Mouse (Mus musculus): ENCODE data around the gene Sult1d1. TPM values are rescaled to one million over a fixed set of nuclear protein-coding genes. Genes with fewer than 3 reads are reported as not detected.

Gene Sult1d1
- not detected in 2 replicates for polyA plus RNA-seq (2014; fragmentation: Nextera tagmentation; extraction: Ambion mirVana)

DNA sequence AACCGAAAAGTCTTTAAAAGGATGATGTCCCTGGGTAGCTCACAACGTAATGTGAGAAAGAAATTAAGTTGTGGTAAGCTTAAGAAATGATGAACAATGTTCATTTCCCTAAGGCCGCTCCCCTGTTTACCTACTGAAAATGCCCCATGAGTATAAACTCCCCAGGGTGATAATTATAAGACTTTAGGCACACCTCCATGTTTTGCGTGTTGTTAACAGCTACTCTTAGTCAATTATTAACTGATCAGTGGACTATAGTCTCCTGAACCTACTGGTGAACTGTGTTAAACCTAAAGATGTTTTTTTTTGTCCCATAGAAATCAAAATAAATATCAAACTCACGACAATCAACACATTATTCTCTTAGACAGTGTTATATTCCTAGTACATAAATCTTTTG is at the start of gene Sult1d1:
Gene Sult1d1, minus strand, starts transcription at position 183 of the 400 bp plus-strand sequence.
- WGBS = 79% methylated on average over 5 of the region's 5 CpGs
- no peak for DNase-seq (ENCODE audit: low spot score)
- Histone ChIP-seq H3K4me2 (replicated peaks) (no peak within 1 kb of the TSS), H3K9ac (no peak within 1 kb of the TSS), H3K36me3 (replicated peaks; ENCODE audit: control insufficient read depth, insufficient read depth) (no peaks in the 10 kb centered on the region), H3K4me3 (replicated peaks; ENCODE audit: low read length) (no peak within 1 kb of the TSS), H3K4me1 (replicated peaks; ENCODE audit: control insufficient read depth, insufficient read depth, low read length) (no peaks in the 10 kb centered on the region), H3K27ac (no peak within 1 kb of the TSS), H3K9me3 (ENCODE audit: control insufficient read depth, low read length) (no peaks in the 10 kb centered on the region), H3K27me3 (ENCODE audit: control insufficient read depth, insufficient read depth, low read length) (no peaks in the 10 kb centered on the region)
- no peak for ATAC-seq (ENCODE audit: low FRiP score)

DNA sequence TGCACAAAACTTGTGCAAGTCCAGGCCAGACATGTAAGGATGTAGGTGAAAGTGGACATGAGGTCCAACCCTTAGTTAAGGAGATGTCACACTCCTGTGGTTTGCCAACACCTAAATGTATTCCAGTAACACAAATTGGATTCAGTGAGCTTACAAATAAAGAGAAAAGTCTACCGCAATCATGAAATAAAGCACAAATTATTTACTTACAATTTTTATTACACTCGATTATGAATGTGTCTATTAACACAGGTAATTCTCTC is 46.2 kb upstream of the Sult1d1 start:
- 96% methylated on average over 2 of the region's 2 CpGs for WGBS
- H3K27me3 ChIP-seq (ENCODE audit: control insufficient read depth, insufficient read depth, low read length) = no peaks in the 10 kb centered on the region
- H3K36me3 ChIP-seq (replicated peaks; ENCODE audit: control insufficient read depth, insufficient read depth) = no peaks in the 10 kb centered on the region
- no peaks in the 10 kb centered on the region for H3K9me3 ChIP-seq (ENCODE audit: control insufficient read depth, low read length)
- DNase-seq (ENCODE audit: low spot score) = no peak
- no peak for ATAC-seq (ENCODE audit: low FRiP score)
- no peak overlapping the region for H3K27ac ChIP-seq
- no peak overlapping the region for H3K4me2 ChIP-seq (replicated peaks)
- H3K9ac ChIP-seq = no peak overlapping the region
- no peaks in the 10 kb centered on the region for H3K4me1 ChIP-seq (replicated peaks; ENCODE audit: control insufficient read depth, insufficient read depth, low read length)
- H3K4me3 ChIP-seq (replicated peaks; ENCODE audit: low read length) = no peak overlapping the region

DNA sequence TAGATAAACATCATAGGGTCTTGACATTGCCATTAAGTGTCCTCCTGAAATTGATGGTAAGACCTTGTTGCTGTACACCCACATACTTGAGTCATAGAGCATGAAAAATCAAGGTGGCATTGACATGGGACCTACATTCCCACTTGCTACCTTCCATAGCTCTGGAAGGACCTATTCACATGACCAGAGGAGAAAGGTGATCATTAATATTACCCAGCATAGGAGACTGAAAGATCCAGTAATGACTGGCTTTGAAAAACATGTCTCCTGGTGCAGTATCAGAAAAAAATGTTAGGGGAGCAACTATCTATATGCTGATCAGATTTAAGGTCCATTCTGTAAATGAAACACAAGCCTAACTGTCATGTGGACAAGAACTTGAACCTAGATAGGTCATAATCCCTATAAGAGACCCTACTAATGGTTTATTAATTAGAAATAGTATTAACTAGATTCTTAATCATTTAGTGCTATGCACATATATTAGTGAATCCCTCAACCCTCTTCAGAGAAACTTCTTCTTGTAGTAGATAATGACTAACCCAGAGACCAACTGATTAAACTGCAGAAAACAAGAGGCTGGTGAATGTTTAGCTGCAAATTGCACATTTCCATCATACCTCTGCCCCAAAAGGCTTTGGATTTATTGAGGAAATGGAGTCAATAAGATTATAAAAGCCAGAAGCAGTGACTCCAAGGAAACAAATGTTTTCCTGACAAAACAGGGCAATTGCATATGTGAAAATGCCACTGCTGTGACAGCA is 45.7 kb upstream of the Sult1d1 start:
- Histone ChIP-seq H3K27me3 (ENCODE audit: control insufficient read depth, insufficient read depth, low read length) (no peaks in the 10 kb centered on the region), H3K4me3 (replicated peaks; ENCODE audit: low read length) (no peak overlapping the region), H3K27ac (no peak overlapping the region), H3K4me2 (replicated peaks) (no peak overlapping the region), H3K36me3 (replicated peaks; ENCODE audit: control insufficient read depth, insufficient read depth) (no peaks in the 10 kb centered on the region), H3K4me1 (replicated peaks; ENCODE audit: control insufficient read depth, insufficient read depth, low read length) (no peaks in the 10 kb centered on the region), H3K9ac (no peak overlapping the region), H3K9me3 (ENCODE audit: control insufficient read depth, low read length) (no peaks in the 10 kb centered on the region)
- DNase-seq (ENCODE audit: low spot score) (no peak), ATAC-seq (ENCODE audit: low FRiP score) (no peak)

DNA sequence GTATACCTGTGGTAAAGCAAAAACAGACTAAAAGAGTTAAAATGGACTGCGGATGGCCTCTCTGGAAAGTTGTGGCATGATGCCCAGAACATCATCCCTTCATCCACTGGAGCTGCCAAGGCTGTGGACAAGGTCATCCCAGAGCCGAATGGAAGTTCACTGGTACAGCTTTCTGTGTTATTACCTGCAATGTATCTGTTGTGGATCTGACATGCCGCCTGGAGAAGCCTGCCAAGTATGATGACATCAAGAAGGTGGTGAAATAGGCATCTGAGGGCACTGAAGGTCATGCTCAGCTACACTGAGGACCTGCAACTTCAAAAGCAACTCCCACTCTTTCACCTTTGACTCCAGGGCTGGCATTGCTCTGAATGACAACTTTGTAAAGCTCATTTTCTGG is 32.2 kb upstream of the Sult1d1 start:
- no peak overlapping the region for H3K4me2 ChIP-seq (replicated peaks)
- no peak for DNase-seq (ENCODE audit: low spot score)
- H3K4me1 ChIP-seq (replicated peaks; ENCODE audit: control insufficient read depth, insufficient read depth, low read length) = no peaks in the 10 kb centered on the region
- no peaks in the 10 kb centered on the region for H3K27me3 ChIP-seq (ENCODE audit: control insufficient read depth, insufficient read depth, low read length)
- no peak overlapping the region for H3K4me3 ChIP-seq (replicated peaks; ENCODE audit: low read length)
- no peak for ATAC-seq (ENCODE audit: low FRiP score)
- H3K9ac ChIP-seq = no peak overlapping the region
- H3K36me3 ChIP-seq (replicated peaks; ENCODE audit: control insufficient read depth, insufficient read depth) = no peaks in the 10 kb centered on the region
- 72% methylated on average over 3 of the region's 3 CpGs for WGBS
- no peaks in the 10 kb centered on the region for H3K9me3 ChIP-seq (ENCODE audit: control insufficient read depth, low read length)
- H3K27ac ChIP-seq = no peak overlapping the region

DNA sequence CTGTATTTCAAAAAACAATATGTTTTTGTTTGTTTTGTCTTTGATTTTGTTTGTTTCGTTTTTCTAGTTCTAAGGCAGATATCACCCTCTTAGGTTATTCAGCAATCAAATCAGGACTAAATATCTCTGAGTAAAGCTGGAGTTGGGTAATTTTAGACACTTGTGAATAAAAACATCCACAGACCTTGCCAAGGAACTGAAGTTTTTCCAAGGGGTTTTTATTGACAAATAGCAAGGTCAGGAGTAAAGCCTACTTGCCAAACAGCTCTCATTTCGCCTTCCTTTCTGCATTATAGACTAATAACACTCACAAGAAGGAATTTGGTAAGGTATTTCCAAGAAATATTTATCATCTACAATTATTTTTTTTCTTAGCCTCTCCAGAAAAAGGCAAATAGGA is 29.1 kb upstream of the Sult1d1 start:
- no peaks in the 10 kb centered on the region for H3K9me3 ChIP-seq (ENCODE audit: control insufficient read depth, low read length)
- no peak overlapping the region for H3K27ac ChIP-seq
- DNase-seq (ENCODE audit: low spot score) = no peak
- H3K27me3 ChIP-seq (ENCODE audit: control insufficient read depth, insufficient read depth, low read length) = no peaks in the 10 kb centered on the region
- no peak overlapping the region for H3K4me3 ChIP-seq (replicated peaks; ENCODE audit: low read length)
- H3K9ac ChIP-seq = no peak overlapping the region
- no peaks in the 10 kb centered on the region for H3K36me3 ChIP-seq (replicated peaks; ENCODE audit: control insufficient read depth, insufficient read depth)
- H3K4me2 ChIP-seq (replicated peaks) = no peak overlapping the region
- ATAC-seq (ENCODE audit: low FRiP score) = no peak
- no peaks in the 10 kb centered on the region for H3K4me1 ChIP-seq (replicated peaks; ENCODE audit: control insufficient read depth, insufficient read depth, low read length)
- WGBS = 83% methylated on average over 2 of the region's 2 CpGs

DNA sequence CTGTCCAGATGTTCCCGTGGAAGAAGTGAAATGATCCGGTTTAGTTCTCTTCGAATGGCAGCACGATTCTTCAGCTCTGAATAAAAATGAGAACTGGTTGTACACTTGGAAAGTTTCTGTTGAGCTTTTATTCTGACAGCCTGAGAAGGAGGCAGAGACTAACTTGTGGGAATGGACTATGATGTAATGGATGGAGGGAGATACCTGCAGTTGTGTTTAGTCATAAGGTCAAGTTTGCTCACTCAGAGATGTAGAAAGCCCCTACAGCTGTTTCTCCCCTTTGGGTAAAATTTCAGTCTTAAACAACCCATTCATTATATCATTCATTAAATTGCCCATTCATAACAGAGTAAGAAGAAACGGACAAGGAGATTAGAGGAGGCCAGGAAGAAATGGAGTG is 22.7 kb upstream of the Sult1d1 start, which contains the start of gene Sult1e1:
Gene Sult1e1, minus strand, starts transcription at position 101 of the 400 bp plus-strand sequence.
- 86% methylated on average over 5 of the region's 5 CpGs for whole genome bisulfite sequencing
- Histone ChIP-seq H3K4me1 (replicated peaks; ENCODE audit: control insufficient read depth, insufficient read depth, low read length) (no peaks in the 10 kb centered on the region), H3K4me3 (replicated peaks; ENCODE audit: low read length) (no peak within 1 kb of the TSS), H3K9me3 (ENCODE audit: control insufficient read depth, low read length) (no peaks in the 10 kb centered on the region), H3K36me3 (replicated peaks; ENCODE audit: control insufficient read depth, insufficient read depth) (no peaks in the 10 kb centered on the region), H3K9ac (no peak within 1 kb of the TSS), H3K27ac (no peak within 1 kb of the TSS), H3K4me2 (replicated peaks) (no peak within 1 kb of the TSS), H3K27me3 (ENCODE audit: control insufficient read depth, insufficient read depth, low read length) (no peaks in the 10 kb centered on the region)
- ATAC-seq (ENCODE audit: low FRiP score) (no peak), DNase-seq (ENCODE audit: low spot score) (no peak)

DNA sequence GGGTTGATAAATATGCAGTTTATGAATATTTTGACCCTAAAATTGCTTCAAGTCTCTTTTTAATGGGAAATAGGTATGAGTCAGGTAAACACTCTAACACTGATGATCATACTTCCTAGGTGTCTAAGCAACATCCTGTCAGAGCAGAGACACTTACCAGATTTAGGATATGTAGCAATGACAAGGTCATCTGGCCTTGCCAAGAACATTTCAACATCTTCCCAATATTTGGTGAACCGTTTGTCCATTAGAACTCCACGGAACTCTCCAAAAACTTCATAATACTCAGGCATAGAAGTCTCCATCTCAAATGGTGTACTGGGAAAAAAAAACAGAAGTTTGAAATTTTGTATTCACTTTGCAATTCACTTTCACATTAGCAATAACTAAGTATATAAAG is 21.1 kb upstream of the Sult1d1 start:
- DNase-seq (ENCODE audit: low spot score) = no peak
- no peak overlapping the region for H3K27ac ChIP-seq
- no peaks in the 10 kb centered on the region for H3K4me1 ChIP-seq (replicated peaks; ENCODE audit: control insufficient read depth, insufficient read depth, low read length)

DNA sequence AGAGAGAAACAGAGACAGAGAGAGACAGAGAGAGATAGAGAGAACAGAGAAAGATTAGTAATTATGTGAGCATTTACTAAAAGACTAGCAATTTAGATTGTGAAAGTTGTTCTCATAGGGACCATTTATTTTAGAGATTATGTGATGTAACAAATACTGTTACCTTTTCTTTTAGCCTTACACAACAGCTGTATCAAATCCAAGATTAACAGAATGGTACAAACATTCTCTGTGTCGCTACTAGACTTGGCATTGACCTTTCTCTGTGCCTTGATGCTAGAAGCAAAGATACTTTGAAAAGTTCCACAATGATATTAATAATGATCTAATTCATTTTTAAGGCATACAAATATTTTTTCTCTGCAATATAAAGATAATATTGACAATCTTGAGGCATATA is 11.6 kb upstream of the Sult1d1 start:
- Histone ChIP-seq H3K4me2 (replicated peaks) (no peak overlapping the region), H3K27me3 (ENCODE audit: control insufficient read depth, insufficient read depth, low read length) (no peaks in the 10 kb centered on the region), H3K9ac (no peak overlapping the region), H3K27ac (no peak overlapping the region), H3K36me3 (replicated peaks; ENCODE audit: control insufficient read depth, insufficient read depth) (no peaks in the 10 kb centered on the region), H3K4me3 (replicated peaks; ENCODE audit: low read length) (no peak overlapping the region), H3K4me1 (replicated peaks; ENCODE audit: control insufficient read depth, insufficient read depth, low read length) (no peaks in the 10 kb centered on the region), H3K9me3 (ENCODE audit: control insufficient read depth, low read length) (no peaks in the 10 kb centered on the region)
- DNase-seq (ENCODE audit: low spot score) (no peak), ATAC-seq (ENCODE audit: low FRiP score) (no peak)
- 86% methylated on average over 1 of the region's 1 CpGs for WGBS

More for the DNA sequence above, 21.1 kb upstream of the Sult1d1 start:
- WGBS = 86% methylated on average over 2 of the region's 2 CpGs
- Histone ChIP-seq H3K27me3 (ENCODE audit: control insufficient read depth, insufficient read depth, low read length) (no peaks in the 10 kb centered on the region), H3K4me2 (replicated peaks) (no peak overlapping the region), H3K36me3 (replicated peaks; ENCODE audit: control insufficient read depth, insufficient read depth) (no peaks in the 10 kb centered on the region), H3K4me3 (replicated peaks; ENCODE audit: low read length) (no peak overlapping the region), H3K9ac (no peak overlapping the region), H3K9me3 (ENCODE audit: control insufficient read depth, low read length) (no peaks in the 10 kb centered on the region)
- no peak for ATAC-seq (ENCODE audit: low FRiP score)

DNA sequence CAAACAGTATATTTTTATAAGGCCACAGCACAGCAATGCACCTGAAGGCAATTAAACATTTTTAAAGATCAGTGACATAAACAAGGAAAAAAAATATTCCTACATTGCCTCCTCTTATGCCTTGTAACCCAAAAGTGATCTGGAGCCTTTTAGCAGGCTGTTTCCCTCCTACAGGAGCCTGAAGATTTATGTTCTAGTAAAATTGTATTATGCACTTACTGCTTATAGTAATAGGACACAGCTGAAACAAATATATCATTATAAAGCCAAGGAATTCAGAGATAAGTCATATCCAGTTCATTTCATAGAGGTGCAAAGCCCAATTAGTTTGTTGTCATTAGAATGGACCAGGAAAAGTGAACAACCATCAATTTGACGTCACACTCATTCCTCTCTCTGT is 5.3 kb upstream of the Sult1d1 start:
- no peaks in the 10 kb centered on the region for H3K27me3 ChIP-seq (ENCODE audit: control insufficient read depth, insufficient read depth, low read length)
- no peak overlapping the region for H3K27ac ChIP-seq
- no peak overlapping the region for H3K9ac ChIP-seq
- no peak overlapping the region for H3K4me2 ChIP-seq (replicated peaks)
- H3K36me3 ChIP-seq (replicated peaks; ENCODE audit: control insufficient read depth, insufficient read depth) = no peaks in the 10 kb centered on the region
- DNase-seq (ENCODE audit: low spot score) (no peak), ATAC-seq (ENCODE audit: low FRiP score) (no peak)
- 73% methylated on average over 1 of the region's 1 CpGs for WGBS
- H3K4me1 ChIP-seq (replicated peaks; ENCODE audit: control insufficient read depth, insufficient read depth, low read length) = no peaks in the 10 kb centered on the region
- H3K9me3 ChIP-seq (ENCODE audit: control insufficient read depth, low read length) = no peaks in the 10 kb centered on the region
- no peak overlapping the region for H3K4me3 ChIP-seq (replicated peaks; ENCODE audit: low read length)

DNA sequence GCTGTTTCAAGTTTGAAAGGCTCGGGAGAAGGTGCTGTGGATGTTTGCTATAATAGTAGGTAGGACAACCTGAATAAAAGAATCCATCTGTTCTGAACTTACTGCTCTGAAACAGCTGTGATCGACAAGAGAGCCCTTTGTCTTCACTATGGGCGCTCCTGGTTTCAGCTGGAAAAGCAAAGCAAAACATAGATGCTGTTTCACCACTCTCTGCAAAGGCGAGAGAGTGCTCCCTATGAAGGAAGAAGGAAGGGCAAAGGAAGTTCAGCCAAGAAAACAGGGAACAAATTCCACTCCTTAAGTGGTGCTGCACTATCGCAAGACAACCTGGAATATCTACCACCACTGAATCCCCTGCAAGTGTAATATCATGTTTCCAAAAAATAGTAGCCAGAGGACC is 4.7 kb upstream of the Sult1d1 start:
- no peak for ATAC-seq (ENCODE audit: low FRiP score)
- no peak for DNase-seq (ENCODE audit: low spot score)
- WGBS = 74% methylated on average over 5 of the region's 5 CpGs
- Histone ChIP-seq H3K9ac (no peak overlapping the region), H3K27ac (no peak overlapping the region), H3K27me3 (ENCODE audit: control insufficient read depth, insufficient read depth, low read length) (no peaks in the 10 kb centered on the region), H3K9me3 (ENCODE audit: control insufficient read depth, low read length) (no peaks in the 10 kb centered on the region), H3K4me3 (replicated peaks; ENCODE audit: low read length) (no peak overlapping the region), H3K36me3 (replicated peaks; ENCODE audit: control insufficient read depth, insufficient read depth) (no peaks in the 10 kb centered on the region), H3K4me2 (replicated peaks) (no peak overlapping the region), H3K4me1 (replicated peaks; ENCODE audit: control insufficient read depth, insufficient read depth, low read length) (no peaks in the 10 kb centered on the region)
